Mouse (Mus musculus): ENCODE results near the gene Tnfrsf8. TPM values are rescaled to one million over a fixed set of nuclear protein-coding genes. Genes with fewer than 3 reads are reported as not detected.
A peak's percentile ranks its signal among the peaks of the same experiment; 100 is the strongest.

The Tnfrsf8 gene
- total RNA-seq, 1 experiment from 2014 or later, result 0.58 TPM

DNA sequence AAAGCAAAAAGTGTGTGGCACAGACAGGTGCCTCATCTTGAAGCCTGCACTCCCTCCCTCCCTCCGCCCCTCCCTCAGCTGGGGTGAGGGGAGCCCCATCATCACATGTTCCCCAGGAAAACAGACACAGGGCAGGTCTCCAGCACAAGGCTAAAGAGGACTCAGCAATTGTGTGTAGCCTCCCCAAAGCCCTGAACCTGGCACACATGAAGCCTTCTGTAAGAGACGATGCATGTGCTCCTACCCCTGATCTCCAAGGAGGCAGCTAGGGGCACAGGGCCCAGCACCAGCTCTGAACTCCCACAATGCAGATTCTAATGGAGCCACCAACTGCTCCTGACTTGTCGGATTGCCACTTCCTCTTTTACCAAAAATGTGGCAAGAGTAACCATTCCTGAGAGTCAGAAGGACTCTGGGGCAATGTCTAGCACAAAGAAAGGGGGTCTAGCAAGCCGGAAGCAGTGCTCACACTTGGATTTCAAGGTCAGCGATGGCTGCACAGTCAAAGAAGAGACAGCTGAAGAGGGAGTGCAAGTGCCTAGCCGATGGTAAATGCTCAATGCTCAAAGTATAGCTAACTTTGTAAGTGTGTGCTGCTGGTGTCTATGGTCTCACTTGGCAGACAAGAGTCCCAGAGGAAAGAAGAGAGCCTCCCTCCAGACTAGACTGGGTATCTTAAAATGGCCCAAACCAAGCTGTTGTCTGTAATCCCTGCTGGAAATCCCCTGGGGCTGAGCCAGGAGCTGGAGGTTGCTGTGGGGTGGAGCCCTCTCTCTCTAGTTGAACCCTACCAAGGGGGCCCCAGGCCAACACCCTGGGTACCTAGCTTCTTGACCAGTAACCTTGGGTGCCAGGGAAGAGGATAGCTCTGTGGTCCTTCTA is 38.4 kb downstream of the Tnfrsf8 start:
- ATAC-seq (ENCODE audit: extremely low read depth, insufficient number of reproducible peaks, low FRiP score, poor library complexity, severe bottlenecking), result peak; percentile 53

DNA sequence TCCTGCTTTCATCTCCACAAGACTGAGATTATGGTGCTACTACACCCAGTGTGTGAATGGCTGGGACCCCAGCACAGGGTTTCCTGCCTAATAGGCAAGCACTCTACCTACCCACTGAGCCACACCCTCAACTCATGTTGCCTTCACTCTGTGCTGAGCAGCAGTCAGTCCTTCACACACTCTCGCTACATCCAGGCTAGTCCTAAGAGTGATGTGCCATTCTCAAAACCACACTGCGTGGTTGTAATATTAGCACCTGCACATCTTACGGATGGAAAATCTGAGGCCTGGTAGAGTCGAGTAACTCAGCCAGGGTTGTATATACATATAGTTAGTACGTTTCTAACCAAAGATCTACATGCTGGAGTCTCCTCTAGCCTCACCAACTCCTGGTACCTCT is 40.1 kb downstream of the Tnfrsf8 start:
- ATAC-seq (ENCODE audit: extremely low read depth, insufficient number of reproducible peaks, low FRiP score, poor library complexity, severe bottlenecking), result no peak

DNA sequence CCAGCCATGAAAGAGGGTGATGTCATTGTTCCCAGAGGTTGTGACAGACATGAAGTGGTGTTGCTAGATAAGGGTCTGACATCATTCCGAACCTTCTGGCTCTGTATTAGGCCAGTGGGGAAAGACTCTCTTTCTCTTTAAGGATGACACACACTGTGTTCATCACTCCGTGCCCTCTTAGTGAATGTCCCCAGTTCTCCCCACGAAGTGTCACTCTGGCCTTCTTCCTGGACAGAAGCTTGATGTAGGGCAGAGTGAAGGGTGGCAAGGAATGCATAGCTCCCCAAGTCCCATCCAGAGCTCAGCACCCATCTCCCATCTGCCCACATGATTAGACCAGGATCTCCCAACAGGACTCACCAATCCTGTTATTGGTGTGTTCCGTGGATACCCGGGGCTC is 41.0 kb downstream of the Tnfrsf8 start:
- no peak for ATAC-seq (ENCODE audit: extremely low read depth, insufficient number of reproducible peaks, low FRiP score, poor library complexity, severe bottlenecking)

DNA sequence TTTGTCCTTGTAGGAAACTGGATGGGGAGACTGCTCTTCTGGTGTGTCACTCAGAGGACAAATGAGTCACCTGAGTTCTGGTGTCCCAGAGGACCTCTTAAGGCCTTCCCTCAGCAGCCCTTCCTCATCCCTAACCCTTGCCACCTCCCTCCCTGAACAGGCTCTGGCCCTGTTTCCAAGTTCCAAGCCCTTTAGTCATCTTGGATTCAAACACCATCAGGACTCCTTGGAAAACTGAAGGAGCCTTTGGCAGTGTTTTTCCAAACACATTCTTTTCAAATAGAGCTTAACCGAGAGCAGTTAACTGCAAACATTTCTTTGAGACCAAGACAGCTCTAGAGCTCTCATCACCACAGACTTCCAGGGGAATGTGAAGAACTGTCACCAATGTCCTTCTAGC is 42.2 kb downstream of the Tnfrsf8 start:
- ATAC-seq (ENCODE audit: extremely low read depth, insufficient number of reproducible peaks, low FRiP score, poor library complexity, severe bottlenecking), result no peak

GRCm38 (mm10) chr4:145271634-145272033 is 43.3 kb downstream of the Tnfrsf8 start:
- no peak for ATAC-seq (ENCODE audit: extremely low read depth, insufficient number of reproducible peaks, low FRiP score, poor library complexity, severe bottlenecking)

- ATAC-seq (ENCODE audit: extremely low read depth, insufficient number of reproducible peaks, low FRiP score, poor library complexity, severe bottlenecking), result peak; percentile 24
Measured at GRCm38 (mm10) chr4:145270136-145270535, 44.8 kb downstream of the Tnfrsf8 start.

DNA sequence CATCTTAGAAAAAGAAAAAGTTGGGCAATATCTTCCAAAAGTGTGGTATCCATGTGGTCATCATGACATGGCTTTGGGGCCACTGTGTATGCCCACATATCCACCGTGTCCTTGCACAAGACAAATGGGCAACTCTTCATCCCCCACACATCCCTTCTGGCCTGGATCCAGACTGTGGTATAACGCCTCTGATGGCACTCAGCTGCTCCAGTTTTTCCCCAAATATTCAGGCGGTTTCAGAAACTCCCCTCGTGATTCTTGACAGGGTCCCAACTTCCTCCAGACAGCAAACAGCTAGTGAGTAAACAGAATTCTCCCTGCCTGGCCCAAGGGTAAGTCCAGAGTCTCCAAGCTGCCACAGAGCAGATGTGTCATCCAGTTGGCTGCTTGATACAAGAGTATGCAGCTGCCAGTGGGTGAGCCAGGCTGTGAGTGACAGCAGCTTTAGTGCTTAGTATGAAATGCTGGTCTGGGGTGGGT is 47.3 kb downstream of the Tnfrsf8 start:
- ATAC-seq (ENCODE audit: extremely low read depth, insufficient number of reproducible peaks, low FRiP score, poor library complexity, severe bottlenecking), result no peak; the same call in 1 of the 2 replicates

GRCm38 (mm10) chr4:145266505-145266904 is 48.5 kb downstream of the Tnfrsf8 start:
- no peak for ATAC-seq (ENCODE audit: extremely low read depth, insufficient number of reproducible peaks, low FRiP score, poor library complexity, severe bottlenecking)

DNA sequence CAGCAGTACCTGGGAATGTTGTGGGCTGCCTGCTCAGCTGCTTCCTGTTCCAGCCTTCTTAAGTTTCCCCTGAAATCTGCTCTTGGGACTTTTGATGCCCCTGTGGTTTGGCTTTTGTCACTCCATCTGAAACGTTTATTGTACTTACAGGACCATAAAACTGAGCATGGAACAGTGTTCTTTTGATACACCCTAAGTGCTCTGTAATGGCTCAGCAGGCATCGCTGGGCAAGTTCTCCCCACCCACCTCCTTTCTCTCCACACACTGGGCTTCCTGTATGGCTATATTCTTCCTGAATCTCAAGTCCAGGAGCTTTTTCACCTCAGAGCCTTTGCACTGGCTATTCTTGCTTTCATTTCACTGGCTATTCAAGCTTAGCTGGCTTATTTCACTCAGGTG is 50.2 kb downstream of the Tnfrsf8 start:
- no peak for ATAC-seq (ENCODE audit: extremely low read depth, insufficient number of reproducible peaks, low FRiP score, poor library complexity, severe bottlenecking)

DNA sequence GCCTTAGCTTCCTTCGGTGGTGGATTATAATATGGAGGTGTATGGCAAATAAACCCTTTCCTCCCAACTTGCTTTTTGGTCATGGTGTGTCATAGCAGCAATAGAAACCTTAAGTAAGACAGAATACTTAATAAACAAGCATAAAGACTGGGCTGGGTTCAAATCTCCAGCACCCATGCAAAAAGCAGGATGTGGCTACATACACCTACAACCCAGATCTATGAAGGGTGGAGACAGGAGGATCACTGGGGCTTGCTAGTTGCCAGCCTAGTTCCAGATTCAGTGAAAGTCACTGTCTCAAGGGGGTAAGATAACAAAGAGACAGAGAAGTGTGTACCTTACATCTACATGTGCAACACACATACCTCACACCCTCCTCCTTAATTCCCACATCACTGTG is 51.4 kb downstream of the Tnfrsf8 start:
- ATAC-seq (ENCODE audit: extremely low read depth, insufficient number of reproducible peaks, low FRiP score, poor library complexity, severe bottlenecking), result no peak

DNA sequence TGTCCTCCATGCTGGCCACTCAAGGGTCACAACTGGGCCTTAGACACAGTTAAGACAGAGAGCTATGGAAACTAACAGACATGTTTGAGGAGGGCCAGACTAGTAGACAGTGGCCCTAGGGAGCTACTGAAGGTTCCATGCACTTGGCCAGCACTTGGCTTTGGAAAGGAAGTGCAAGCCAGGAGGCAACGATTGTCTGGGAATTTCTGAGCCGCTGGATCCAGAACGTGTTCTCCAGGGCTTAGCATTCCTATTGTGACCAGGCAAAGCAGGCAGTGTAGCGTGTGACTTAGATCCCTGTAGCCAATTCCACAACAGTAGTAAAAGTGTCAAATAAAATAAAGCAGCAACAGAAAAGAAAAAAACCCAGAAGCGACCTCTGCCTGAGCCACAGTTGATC is 54.2 kb downstream of the Tnfrsf8 start:
- no peak for ATAC-seq (ENCODE audit: extremely low read depth, insufficient number of reproducible peaks, low FRiP score, poor library complexity, severe bottlenecking)

GRCm38 (mm10) chr4:145257751-145258434 is 57.1 kb downstream of the Tnfrsf8 start:
- ATAC-seq (ENCODE audit: extremely low read depth, insufficient number of reproducible peaks, low FRiP score, poor library complexity, severe bottlenecking), result peak; percentile 43; the same call in 1 of the 2 replicates

GRCm38 (mm10) chr4:145256144-145256543 is 58.8 kb downstream of the Tnfrsf8 start:
- no peak for ATAC-seq (ENCODE audit: extremely low read depth, insufficient number of reproducible peaks, low FRiP score, poor library complexity, severe bottlenecking)

DNA sequence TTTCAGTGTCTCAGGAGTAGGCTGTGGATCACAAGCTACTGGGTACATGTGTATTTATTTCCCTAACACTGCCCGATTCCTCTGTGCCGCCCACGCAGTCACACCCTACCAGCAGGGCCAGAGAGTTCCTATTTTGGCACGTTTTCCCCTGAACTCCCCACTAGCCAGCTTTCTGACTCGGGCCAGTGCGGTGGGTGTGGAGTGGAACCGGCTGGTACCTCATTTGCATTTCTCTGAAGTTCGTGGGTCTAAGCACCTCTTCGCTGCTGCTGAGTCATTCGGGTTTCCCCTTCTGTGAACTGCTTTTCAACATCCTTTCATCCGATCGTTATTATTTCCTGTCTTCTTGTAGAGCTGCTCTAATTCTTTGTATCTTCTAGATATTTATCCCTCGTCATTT is 60.5 kb downstream of the Tnfrsf8 start:
- ATAC-seq (ENCODE audit: extremely low read depth, insufficient number of reproducible peaks, low FRiP score, poor library complexity, severe bottlenecking), result peak; percentile 76

DNA sequence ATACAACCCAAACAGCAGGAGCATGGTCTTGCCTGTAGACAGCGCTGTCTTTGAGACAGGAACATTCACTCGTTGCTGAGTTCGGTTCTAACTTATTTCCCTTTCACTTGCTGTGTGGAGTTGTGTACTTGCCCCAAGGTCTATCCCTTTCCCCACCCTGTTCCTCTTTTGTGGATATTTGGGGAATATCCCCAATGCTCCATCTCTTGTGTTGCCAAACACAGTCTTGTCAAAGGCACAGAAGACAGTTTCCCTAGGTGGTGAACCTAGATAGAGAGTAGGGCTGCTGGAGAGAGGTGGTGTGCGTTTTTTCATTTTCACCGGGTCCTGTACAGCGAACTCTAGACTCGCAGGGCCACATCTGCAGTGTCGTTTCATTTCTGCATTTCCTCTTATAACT is 62.4 kb downstream of the Tnfrsf8 start:
- ATAC-seq (ENCODE audit: extremely low read depth, insufficient number of reproducible peaks, low FRiP score, poor library complexity, severe bottlenecking), result no peak

DNA sequence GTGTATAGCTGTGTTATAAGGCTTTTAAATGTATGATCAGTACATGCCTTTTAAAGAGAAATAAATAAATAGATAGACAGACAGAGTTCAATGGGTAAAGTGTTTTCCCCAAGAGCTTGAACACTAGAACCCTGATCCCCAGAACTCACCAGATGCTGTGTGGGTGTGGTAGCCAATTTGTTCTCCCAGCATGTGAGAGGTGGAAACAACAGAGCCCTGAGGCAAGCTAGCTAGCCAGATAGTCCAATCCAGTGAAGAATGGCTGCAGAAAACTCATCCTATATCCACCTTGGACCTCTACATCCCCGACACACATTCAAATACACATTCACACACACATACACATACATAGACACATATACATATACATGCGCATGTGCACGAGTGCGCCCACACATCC is 63.4 kb downstream of the Tnfrsf8 start:
- no peak for ATAC-seq (ENCODE audit: extremely low read depth, insufficient number of reproducible peaks, low FRiP score, poor library complexity, severe bottlenecking)

DNA sequence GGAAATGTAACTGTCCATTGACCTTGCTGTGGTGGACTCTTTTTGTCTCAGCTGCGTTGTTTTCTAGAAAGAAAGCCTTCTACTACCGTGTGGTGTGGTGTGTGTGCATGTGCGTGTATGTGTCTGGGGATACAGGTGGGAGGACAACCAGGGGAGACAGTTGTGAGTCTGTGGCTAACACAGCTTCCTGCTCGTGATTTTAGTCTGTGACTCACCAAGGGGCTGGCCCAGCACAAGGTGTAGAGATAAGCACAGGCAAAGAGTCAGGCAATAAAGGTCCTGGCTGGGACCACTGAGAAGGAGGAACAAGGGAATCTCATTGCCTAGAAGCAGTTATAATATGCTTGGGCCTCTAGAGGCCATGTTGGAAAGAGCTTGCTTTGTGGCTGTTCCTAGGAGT is 65.0 kb downstream of the Tnfrsf8 start:
- no peak for ATAC-seq (ENCODE audit: extremely low read depth, insufficient number of reproducible peaks, low FRiP score, poor library complexity, severe bottlenecking)

- ATAC-seq (ENCODE audit: extremely low read depth, insufficient number of reproducible peaks, low FRiP score, poor library complexity, severe bottlenecking), result no peak
Measured at GRCm38 (mm10) chr4:145247556-145247955, 67.4 kb downstream of the Tnfrsf8 start.

- peak; percentile 80 for ATAC-seq (ENCODE audit: extremely low read depth, insufficient number of reproducible peaks, low FRiP score, poor library complexity, severe bottlenecking)
Measured at GRCm38 (mm10) chr4:145246173-145247011, 68.6 kb downstream of the Tnfrsf8 start, which contains the start of gene Tnfrsf1b. Gene Tnfrsf1b, minus strand, starts transcription at chr4:145246870.
